Mouse (Mus musculus): ENCODE data around the gene Atrip. TPM values are rescaled to one million over a fixed set of nuclear protein-coding genes. Genes with fewer than 3 reads are reported as not detected.

Gene Atrip
- polyA plus RNA-seq, 1 experiment from 2014 or later = 27.3 TPM

DNA sequence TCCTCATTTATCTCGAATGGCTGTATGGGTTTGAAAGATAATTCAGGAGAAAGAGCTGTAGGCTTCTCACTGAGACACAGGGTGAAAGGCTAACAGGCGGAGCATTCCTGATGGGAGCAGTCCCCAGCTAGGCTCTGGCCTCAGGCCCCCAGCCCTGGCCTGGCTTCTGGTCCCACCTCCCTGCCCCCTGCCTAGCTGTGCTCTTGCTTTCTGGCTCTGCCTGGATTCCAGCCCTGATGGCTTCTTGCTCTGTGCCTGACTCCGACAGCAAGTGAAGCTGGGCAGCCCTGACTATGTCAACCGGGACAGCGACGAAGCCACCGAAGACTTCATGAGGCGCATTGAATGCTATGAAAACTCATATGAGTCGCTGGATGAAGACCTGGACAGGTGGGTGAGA lies 65.8 kb downstream of the Atrip start:
- no peak overlapping the region for H3K4me2 ChIP-seq (ENCODE audit: low read length)
- no peak overlapping the region for H3K4me3 ChIP-seq (ENCODE audit: low read depth, low read length)
- no peak for DNase-seq (ENCODE audit: low spot score)
- no peak for ATAC-seq
- no peaks in the 10 kb centered on the region for H3K9me3 ChIP-seq (replicated peaks; ENCODE audit: control insufficient read depth, low read length)
- no peak overlapping the region for H3K27ac ChIP-seq (ENCODE audit: low read depth, low read length)
- WGBS = 78% methylated on average over 9 of the region's 9 CpGs
- 0 out of 2 replicates have a peak, but pooled peaks cover 10% of the 10 kb centered on the region for H3K36me3 ChIP-seq (ENCODE audit: control insufficient read depth, insufficient read depth, low read length)
- H3K27me3 ChIP-seq (replicated peaks; ENCODE audit: control insufficient read depth, insufficient read depth, low read length) = no peaks in the 10 kb centered on the region
- H3K9ac ChIP-seq (ENCODE audit: low read length) = no peak overlapping the region
- no peaks in the 10 kb centered on the region for H3K4me1 ChIP-seq (ENCODE audit: control insufficient read depth, insufficient read depth, low read length)

Other genes starting within 250 kb of the Atrip start
- 10.7 and 17.6 TPM in 2 replicates for gene Celsr3, start 247.8 kb downstream of the Atrip start, polyA plus RNA-seq (2014; fragmentation: Nextera tagmentation; extraction: Ambion mirVana)
- gene Slc26a6, start 220.8 kb downstream of the Atrip start, polyA plus RNA-seq (2014; fragmentation: Nextera tagmentation; extraction: Ambion mirVana) = 10.6 and 14.7 TPM in 2 replicates
- not detected in 2 replicates for gene Tmem89, start 159.5 kb downstream of the Atrip start, polyA plus RNA-seq (2014; fragmentation: Nextera tagmentation; extraction: Ambion mirVana)
- gene Uqcrc1, start 137.5 kb downstream of the Atrip start, polyA plus RNA-seq (2014; fragmentation: Nextera tagmentation; extraction: Ambion mirVana) = 453 TPM in 2 replicates
- 1.1 and 1.2 TPM in 2 replicates for gene Col7a1, start 120.5 kb downstream of the Atrip start, polyA plus RNA-seq (2014; fragmentation: Nextera tagmentation; extraction: Ambion mirVana)
- gene Ucn2, start 88.1 kb downstream of the Atrip start, polyA plus RNA-seq (2014; fragmentation: Nextera tagmentation; extraction: Ambion mirVana) = 0.15 and 0.25 TPM in 2 replicates
- 16.0 and 20.8 TPM in 2 replicates for gene Pfkfb4, start 82.3 kb downstream of the Atrip start, polyA plus RNA-seq (2014; fragmentation: Nextera tagmentation; extraction: Ambion mirVana)
- 40.8 and 48.9 TPM in 2 replicates for gene Shisa5, start 35.6 kb downstream of the Atrip start, polyA plus RNA-seq (2014; fragmentation: Nextera tagmentation; extraction: Ambion mirVana)
- gene Trex1, start 14.4 kb downstream of the Atrip start, polyA plus RNA-seq (2014; fragmentation: Nextera tagmentation; extraction: Ambion mirVana) = 11.1 and 11.9 TPM in 2 replicates
- gene Ccdc51, start 8.4 kb upstream of the Atrip start, polyA plus RNA-seq (2014; fragmentation: Nextera tagmentation; extraction: Ambion mirVana) = 19.4 and 21.2 TPM in 2 replicates
- gene Tma7, start 8.5 kb upstream of the Atrip start, polyA plus RNA-seq (2014; fragmentation: Nextera tagmentation; extraction: Ambion mirVana) = 652 and 758 TPM in 2 replicates
- gene Plxnb1, start 21.3 kb upstream of the Atrip start, polyA plus RNA-seq (2014; fragmentation: Nextera tagmentation; extraction: Ambion mirVana) = 13.9 and 15.7 TPM in 2 replicates
- not detected in 2 replicates for gene Fbxw21, start 87.9 kb upstream of the Atrip start, polyA plus RNA-seq (2014; fragmentation: Nextera tagmentation; extraction: Ambion mirVana)
- not detected in 2 replicates for gene Fbxw13, start 121.9 kb upstream of the Atrip start, polyA plus RNA-seq (2014; fragmentation: Nextera tagmentation; extraction: Ambion mirVana)
- not detected in 2 replicates for gene Fbxw20, start 160.6 kb upstream of the Atrip start, polyA plus RNA-seq (2014; fragmentation: Nextera tagmentation; extraction: Ambion mirVana)
- not detected in 2 replicates for gene Fbxw14, start 213.6 kb upstream of the Atrip start, polyA plus RNA-seq (2014; fragmentation: Nextera tagmentation; extraction: Ambion mirVana)